Mouse (Mus musculus) E14TG2a.4 (cell line): ENCODE data around the gene Sirt6.
"Not testable (repeated sequence)": the region's sequence is repeated elsewhere in the genome, so short reads cannot be mapped to it uniquely, and the experiment has no call there.

Experiments
- H3K27me3 ChIP-seq: 2 replicates; pipeline ENCODE4 v1.6.1; 2014; ENCODE audit warnings: low read length, control low read depth; ENCODE audit not compliant: insufficient read depth
- H3K36me3 ChIP-seq: 2 replicates; pipeline ENCODE4 v1.6.1; 2014; ENCODE audit warnings: low read length, control low read depth; ENCODE audit not compliant: insufficient read depth
- H3K4me1 ChIP-seq: replicated peaks from 2 replicates; pipeline ENCODE4 v1.6.1; 2014; ENCODE audit warnings: low read depth, low read length, control low read depth
- H3K4me3 ChIP-seq: replicated peaks from 2 replicates; pipeline ENCODE4 v1.5.1; 2014; ENCODE audit warnings: mild to moderate bottlenecking, low read length
- H3K9me3 ChIP-seq: 2 replicates; pipeline ENCODE4 v1.6.1; 2014; ENCODE audit warnings: low read length, control low read depth
- CTCF ChIP-seq: conservative IDR thresholded peaks from 2 replicates; pipeline ENCODE4 v1.5.1; 2014; ENCODE audit warnings: low read length
- NANOG ChIP-seq: IDR thresholded peaks from 2 replicates; pipeline ENCODE4 v1.6.1; 2014; ENCODE audit warnings: borderline replicate concordance, low read length, mixed read lengths
- POU5F1 ChIP-seq: IDR thresholded peaks from 2 replicates; pipeline ENCODE4 v1.6.1; 2014; ENCODE audit warnings: low read length, borderline replicate concordance

Sirt6 gene

GRCm38 (mm10) chr10:81626994-81627835 is at the start of gene Sirt6:
Gene Sirt6 (minus strand): TSS chr10:81627797.
- Histone ChIP-seq H3K4me3 (peak within 1 kb of the TSS; percentile 85), H3K9me3 (no peaks in the 10 kb centered on the region), H3K27me3 (no peaks in the 10 kb centered on the region), H3K4me1 (peaks cover 83% of the 10 kb centered on the region), H3K36me3 (peaks cover 29% of the 10 kb centered on the region)
- TF ChIP-seq CTCF (no peak), POU5F1 (no peak), NANOG (no peak)

GRCm38 (mm10) chr10:81656174-81656573 is 28.6 kb upstream of the Sirt6 start:
- no peaks in the 10 kb centered on the region for H3K27me3 ChIP-seq
- H3K36me3 ChIP-seq, result peaks cover 65% of the 10 kb centered on the region
- peaks cover 17% of the 10 kb centered on the region for H3K4me1 ChIP-seq
- H3K9me3 ChIP-seq, result peaks cover 84% of the 10 kb centered on the region
- H3K4me3 ChIP-seq, result no peak overlapping the region; the same call in 1 of the 2 replicates
- TF ChIP-seq POU5F1 (no peak), NANOG (no peak), CTCF (no peak)

DNA sequence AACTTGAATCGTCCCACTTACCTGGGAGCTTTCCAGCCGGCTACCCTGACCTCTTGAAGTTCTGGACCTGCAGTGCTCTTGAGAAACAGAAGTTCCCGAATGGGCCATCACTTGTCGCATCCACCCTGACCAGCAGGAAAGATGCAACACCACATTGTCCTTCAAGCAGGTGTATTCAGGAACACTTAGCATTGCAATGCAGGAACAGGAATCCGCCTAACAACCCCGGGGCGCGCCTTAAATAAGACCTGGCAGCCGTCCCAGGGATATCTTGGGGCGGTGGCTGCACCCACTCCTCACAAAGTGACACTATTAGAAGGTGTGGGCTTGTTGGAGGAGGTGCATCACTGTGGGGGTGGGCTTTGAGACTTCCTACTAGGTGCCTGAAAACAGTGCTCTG is 27.6 kb upstream of the Sirt6 start:
- Histone ChIP-seq H3K4me3 (peak overlapping the region; percentile 27), H3K36me3 (peaks cover 71% of the 10 kb centered on the region), H3K4me1 (peaks cover 26% of the 10 kb centered on the region), H3K9me3 (peaks cover 77% of the 10 kb centered on the region), H3K27me3 (no peaks in the 10 kb centered on the region)
- TF ChIP-seq POU5F1 (no peak), CTCF (no peak), NANOG (peak; percentile 70)

DNA sequence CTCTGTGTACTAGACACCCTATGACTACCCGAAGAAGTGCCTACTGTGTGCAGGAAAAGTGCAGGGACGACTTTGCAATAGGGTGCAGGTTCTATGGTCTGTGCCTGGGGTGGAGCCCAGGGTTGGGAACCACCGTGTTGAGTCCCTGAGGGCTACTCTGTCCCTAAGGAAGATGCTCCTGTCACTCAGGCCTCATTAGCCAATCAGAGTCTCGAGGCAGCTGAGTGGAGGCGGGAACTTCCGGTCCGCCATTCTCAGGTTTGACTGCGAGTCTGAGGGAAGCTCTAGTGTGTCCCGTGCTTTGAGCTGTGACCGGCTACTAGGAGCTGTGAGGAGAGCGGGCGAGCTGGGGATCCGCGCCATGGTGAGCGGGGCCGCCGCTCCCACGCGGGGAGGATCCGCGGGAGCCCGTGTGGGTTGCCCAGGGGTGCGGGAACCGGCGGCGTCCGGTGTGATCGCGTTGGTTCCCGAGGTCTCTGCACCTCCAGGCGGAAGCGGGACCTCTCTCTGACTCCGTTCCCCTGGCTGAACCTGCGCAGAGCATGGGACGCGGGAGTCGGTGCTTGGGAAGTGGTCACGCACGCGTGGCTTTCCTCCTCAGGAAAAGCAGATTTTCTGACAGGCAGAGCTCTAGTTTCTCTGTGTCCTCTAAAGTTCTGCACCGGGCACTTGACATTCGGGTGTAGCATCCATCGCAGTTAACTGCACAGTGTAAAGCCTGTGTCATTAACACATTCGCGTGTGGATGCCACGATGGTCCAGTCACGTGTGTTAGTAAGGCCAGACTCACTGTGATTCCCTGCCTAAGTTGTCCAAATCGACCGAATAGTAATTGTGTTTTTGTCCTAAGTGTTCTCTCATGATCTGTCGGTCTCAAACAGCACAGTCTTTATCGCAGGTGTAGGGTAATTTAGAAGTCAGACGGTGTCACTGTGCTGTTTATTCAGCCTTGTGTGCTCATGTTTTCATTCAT is 21.5 kb upstream of the Sirt6 start, which contains the start of gene Gm10778:
Gene Gm10778 (plus strand): TSS at position 257 of the 973 bp plus-strand sequence.
- H3K27me3 ChIP-seq, result not testable (repeated sequence)
- Histone ChIP-seq H3K4me3 (peak within 1 kb of the TSS; percentile 82), H3K4me1 (peaks cover 49% of the 10 kb centered on the region), H3K36me3 (peaks cover 45% of the 10 kb centered on the region), H3K9me3 (peaks cover 25% of the 10 kb centered on the region)

DNA sequence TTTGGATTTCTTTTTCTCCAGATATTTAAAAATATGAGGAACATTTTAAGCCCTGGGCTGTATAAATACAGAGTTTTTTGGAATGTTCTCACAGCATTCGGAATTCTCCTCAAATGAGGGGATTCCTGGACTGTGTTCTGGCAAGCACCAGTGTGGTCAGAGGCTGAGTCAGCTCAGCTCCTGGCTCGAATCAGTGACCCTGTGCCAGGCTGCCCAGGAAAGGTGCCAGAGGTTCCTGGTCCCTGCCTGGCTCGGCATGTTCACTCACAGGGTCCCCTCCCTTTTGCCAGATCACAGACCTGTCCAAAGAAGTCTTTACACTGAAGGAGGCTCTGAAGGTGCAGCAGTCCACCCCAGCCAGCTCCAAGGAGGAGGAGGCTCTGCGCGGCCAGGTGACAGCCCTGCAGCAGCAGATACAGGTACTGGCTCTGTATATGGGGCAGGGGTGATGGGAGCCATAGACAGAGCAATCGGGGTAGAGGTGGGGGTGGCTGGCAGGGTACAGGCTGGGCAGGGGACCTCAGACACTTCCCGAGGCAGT is 18.5 kb upstream of the Sirt6 start:
- TF ChIP-seq NANOG (no peak), CTCF (no peak), POU5F1 (no peak)
- Histone ChIP-seq H3K9me3 (no peaks in the 10 kb centered on the region), H3K36me3 (peaks cover 35% of the 10 kb centered on the region), H3K4me3 (no peak overlapping the region), H3K4me1 (peaks cover 53% of the 10 kb centered on the region), H3K27me3 (0 out of 2 replicates have a peak, but pooled peaks cover 3% of the 10 kb centered on the region)

- no peaks in the 10 kb centered on the region for H3K9me3 ChIP-seq
- TF ChIP-seq NANOG (no peak), POU5F1 (no peak), CTCF (no peak)
- H3K4me3 ChIP-seq, result peak overlapping the region; percentile 89; the same call in 1 of the 2 replicates
- H3K27me3 ChIP-seq, result 0 out of 2 replicates have a peak, but pooled peaks cover 3% of the 10 kb centered on the region
- H3K36me3 ChIP-seq, result peaks cover 28% of the 10 kb centered on the region
- peaks cover 53% of the 10 kb centered on the region for H3K4me1 ChIP-seq
These were observed 17.8 kb upstream of the Sirt6 start for GRCm38 (mm10) chr10:81645391-81645790.

- 0 out of 2 replicates have a peak, but pooled peaks cover 3% of the 10 kb centered on the region for H3K27me3 ChIP-seq
- TF ChIP-seq POU5F1 (no peak), NANOG (no peak), CTCF (no peak)
- peak overlapping the region; percentile 89 for H3K4me3 ChIP-seq
- H3K36me3 ChIP-seq, result peaks cover 31% of the 10 kb centered on the region
- peaks cover 48% of the 10 kb centered on the region for H3K4me1 ChIP-seq
- no peaks in the 10 kb centered on the region for H3K9me3 ChIP-seq
These were observed 17.1 kb upstream of the Sirt6 start for GRCm38 (mm10) chr10:81644716-81645115.

DNA sequence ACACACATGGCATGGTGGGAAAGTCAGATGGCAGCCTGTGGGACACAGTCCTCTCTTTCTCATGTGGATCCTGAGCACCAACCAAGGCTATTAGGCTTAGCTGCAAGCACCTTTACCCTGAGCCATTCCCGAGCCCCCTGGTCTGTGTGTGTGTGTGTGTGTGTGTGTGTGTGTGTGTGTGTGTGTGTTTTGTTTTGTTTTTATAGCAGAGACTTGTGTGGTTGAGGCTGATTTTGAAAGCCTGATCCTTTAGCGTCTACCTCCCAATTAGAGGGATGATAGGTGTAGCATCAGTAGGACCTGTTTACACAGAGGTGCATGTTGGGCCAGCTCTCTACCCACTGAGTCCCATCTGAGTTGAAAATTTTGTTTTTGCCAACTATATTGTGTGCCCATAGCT is 16.6 kb upstream of the Sirt6 start:
- Histone ChIP-seq H3K4me3 (peak overlapping the region; percentile 89), H3K27me3 (0 out of 2 replicates have a peak, but pooled peaks cover 3% of the 10 kb centered on the region), H3K4me1 (peaks cover 48% of the 10 kb centered on the region), H3K36me3 (peaks cover 37% of the 10 kb centered on the region), H3K9me3 (no peaks in the 10 kb centered on the region)
- no peak for TF ChIP-seq CTCF
- no peak for TF ChIP-seq NANOG
- TF ChIP-seq POU5F1, result no peak
